Mouse (Mus musculus) erythroblast, embryonic 14.5 days (primary cell): Measurements from ENCODE around the gene Abhd17c.

Source experiments
- GATA1 ChIP-seq: IDR thresholded peaks from 2 replicates; pipeline ENCODE4 v1.6.1; 2012; ENCODE audit warnings: low read length, inconsistent platforms, mixed read lengths
- TAL1 ChIP-seq: IDR thresholded peaks from 3 replicates; pipeline ENCODE4 v1.6.1; 2012; ENCODE audit warnings: low read length, inconsistent platforms, mixed read lengths

DNA sequence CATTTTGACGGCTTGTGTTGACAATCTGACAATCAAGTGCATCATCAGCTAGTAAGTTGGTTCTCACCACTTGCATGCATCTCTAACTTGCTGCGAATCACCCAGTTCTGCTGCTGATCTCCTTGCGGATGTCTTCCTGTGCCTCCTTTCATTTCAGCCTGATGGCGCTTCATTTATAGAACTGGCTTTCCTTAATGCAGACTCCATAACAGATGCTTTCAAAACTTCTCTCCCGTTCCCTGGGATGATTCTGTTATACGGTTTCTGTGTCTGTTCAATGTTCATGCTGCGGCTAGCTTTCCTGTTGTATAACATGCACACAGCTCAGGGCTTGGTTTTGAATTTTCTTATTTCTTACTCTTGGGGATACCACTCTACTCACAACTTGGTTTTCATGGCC lies 91.9 kb downstream of the Abhd17c start:
- TF ChIP-seq TAL1 (no peak), GATA1 (no peak)
